In the genomic region with DNA sequence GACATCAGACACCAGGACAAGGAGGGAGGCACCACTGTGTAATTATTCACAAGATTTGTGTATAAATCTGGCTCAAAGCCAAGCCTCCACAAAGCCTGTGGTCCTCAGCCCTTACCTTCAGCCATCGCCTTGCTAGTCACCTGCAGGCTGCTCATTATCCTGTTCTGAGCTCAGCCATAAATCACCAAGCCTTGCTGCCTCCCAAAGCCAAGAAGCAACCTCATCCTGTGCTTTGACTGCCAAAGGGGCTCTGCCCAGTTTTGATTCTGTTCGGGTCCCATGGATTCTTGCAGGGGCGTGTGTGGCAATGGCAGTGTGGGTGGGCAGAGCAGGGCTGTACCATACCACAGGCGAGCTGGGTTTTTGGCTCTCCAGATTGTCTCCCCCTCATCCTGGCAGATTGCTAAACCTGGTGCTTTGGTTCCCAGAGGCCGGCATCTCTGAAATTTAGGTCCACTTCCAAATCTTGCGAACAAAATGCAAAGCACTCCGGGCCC, we compare ENCODE assay signal across 11 mouse cellular contexts.
DNase-seq lines count a peak whose midpoint lies in the region; ATAC-seq and TF ChIP-seq lines count a peak whose summit lies in the region.
"Had no signal": no experiment of that assay in that cellular context is flagged by ENCODE, and none has a peak within 500 bp of the region (broad histone marks: within the 10 kb centered on the region; RNA-seq: fewer than 3 reads in every experiment).

No protein-coding gene starts in this region.

- no peak overlapping the region for H3K27ac ChIP-seq in kidney, embryonic 15.5 days
- no peak overlapping the region for H3K27ac ChIP-seq in thymus, adult 2 months (ENCODE audit: control insufficient read depth, insufficient read depth, low read length)

- WGBS in kidney, embryonic 15.5 days, result 67% methylated on average over 7 of the region's 7 CpGs
- 93% methylated on average over 7 of the region's 7 CpGs for WGBS in thymus, adult 2 months

- no peak overlapping the region for H3K4me2 ChIP-seq in kidney, embryonic 15.5 days
- H3K4me2 ChIP-seq: liver, embryonic 11.5 days had no signal

- no peak overlapping the region for H3K9ac ChIP-seq in kidney, embryonic 15.5 days

- no peak overlapping the region for H3K4me3 ChIP-seq in kidney, embryonic 15.5 days (replicated peaks)
- H3K4me3 ChIP-seq in thymus, adult 2 months (ENCODE audit: control insufficient read depth, insufficient read depth, low read length), result no peak overlapping the region

- ATAC-seq in kidney, embryonic 15.5 days (replicated peaks; ENCODE audit: low FRiP score), result peak; percentile 89
- ATAC-seq in activated CD4-positive, CD25-positive, alpha-beta regulatory T cell, adult 4 months, result no peak

- peaks cover 29% of the 10 kb centered on the region for H3K4me1 ChIP-seq in kidney, embryonic 15.5 days
- no peaks in the 10 kb centered on the region for H3K4me1 ChIP-seq in thymus, adult 2 months (replicated peaks; ENCODE audit: control insufficient read depth, insufficient read depth, low read length)

- H3K27me3 ChIP-seq in kidney, embryonic 15.5 days, result no peaks in the 10 kb centered on the region
- H3K27me3 ChIP-seq in thymus, adult 2 months (ENCODE audit: control insufficient read depth, insufficient read depth, low read length), result no peaks in the 10 kb centered on the region

- no peaks in the 10 kb centered on the region for H3K36me3 ChIP-seq in kidney, embryonic 15.5 days
- no peaks in the 10 kb centered on the region for H3K36me3 ChIP-seq in thymus, adult 2 months (ENCODE audit: control insufficient read depth, insufficient read depth, low read length)

- DNase-seq in kidney, adult 18-20 months, result no peak
- DNase-seq in brain, adult 2 months (ENCODE audit: low read depth, low spot score), result peak; percentile 54
- peak; percentile 51 for DNase-seq in fibroblast of lung, adult 2 months (ENCODE audit: low read depth)
- peak; percentile 44 to 51 for DNase-seq in layer of hippocampus, postnatal 36 days
- DNase-seq in adrenal gland, postnatal 14 days, result no peak
- DNase-seq in thymus, adult 2 months, result no peak
- DNase-seq: heart, postnatal 4 days; thymus, adult 18-20 months had no signal

- TF ChIP-seq CTCF in thymus, adult 2 months (IDR thresholded peaks at IDR 0.05; ENCODE audit: borderline replicate concordance, control insufficient read depth, extremely low read depth, insufficient read depth, low read length, poor library complexity), result no peak

- TF ChIP-seq POLR2A in thymus, adult 2 months (IDR thresholded peaks at IDR 0.05; ENCODE audit: control insufficient read depth, extremely low read depth, insufficient read depth, low read length, poor library complexity), result no peak

- H3K9me3 ChIP-seq in kidney, embryonic 15.5 days (replicated peaks), result no peaks in the 10 kb centered on the region

Comparison
In these comparisons a context has a peak if more than half of its experiments do, and no peak if none do; other contexts are left out.
1. DNase-seq: peak in brain, adult 2 months (single experiment), fibroblast of lung, adult 2 months (single experiment) and layer of hippocampus, postnatal 36 days (2 of 2); none in kidney, adult 18-20 months (single experiment), adrenal gland, postnatal 14 days (single experiment) and thymus, adult 2 months (single experiment).